Mouse (Mus musculus) lung, adult 2 months (tissue): Measurements from ENCODE around the gene Gp1bb. TPM values are rescaled to one million over a fixed set of nuclear protein-coding genes. Genes with fewer than 3 reads are reported as not detected.

Experiments
- DNase-seq: peaks from one replicate; pipeline ENCODE4 v3.0.0; 2022
- H3K4me1 ChIP-seq: fragments of 200-500 bp; 2 replicates; pipeline ENCODE4 v1.6.1; 2011; ENCODE audit warnings: low read length; ENCODE audit not compliant: control insufficient read depth, insufficient read depth
- H3K4me3 ChIP-seq: fragments of 200-500 bp; replicated peaks from 2 replicates; pipeline ENCODE3; 2011; ENCODE audit warnings: low read depth, mild to moderate bottlenecking, control low read depth, low read length; ENCODE audit errors: extremely low read depth
- CTCF ChIP-seq: fragments of 200-500 bp; IDR thresholded peaks from 2 replicates; pipeline ENCODE4 v1.5.1; 2011; ENCODE audit warnings: mild to moderate bottlenecking, low read length, control low read depth; ENCODE audit not compliant: insufficient read depth
- POLR2A ChIP-seq: fragments of 200-500 bp; IDR thresholded peaks from 2 replicates; pipeline ENCODE4 v1.6.1; 2011; ENCODE audit warnings: low read depth, mild to moderate bottlenecking, control low read depth, low read length, borderline replicate concordance; ENCODE audit errors: extremely low read depth
- WGBS: fragments of 180-500 bp; shearing (Covaris S2); methylation state at CpG from one replicate; pipeline ENCODE4 v1.1.7; 2018; 5-methylcytosine and 5-hydroxymethylcytosine counted together
- polyA plus RNA-seq: library from polyadenylated mRNA; depleted of rRNA; stranded (reverse); fragments of >200 nt; gene quantifications from 2 replicates; pipeline ENCODE4 v1.2.3, GENCODE M21; 2012; rRNA removed

Gp1bb gene
- polyA plus RNA-seq, 1 experiment, result 15.5 TPM

- 77% methylated on average over 10 of the region's 10 CpGs for WGBS
- no peak overlapping the region for H3K4me3 ChIP-seq
- H3K4me1 ChIP-seq, result peaks cover 3% of the 10 kb centered on the region
- TF ChIP-seq POLR2A (no peak), CTCF (no peak)
- no peak for DNase-seq
Observed at GRCm38 (mm10) chr16:18583673-18584357, 38.4 kb downstream of the Gp1bb start.

GRCm38 (mm10) chr16:18583169-18583568 is 39.0 kb downstream of the Gp1bb start:
- TF ChIP-seq CTCF, result no peak
- no peak for TF ChIP-seq POLR2A
- H3K4me1 ChIP-seq, result peaks cover 3% of the 10 kb centered on the region
- no peak overlapping the region for H3K4me3 ChIP-seq
- DNase-seq, result no peak
- 78% methylated on average over 10 of the region's 10 CpGs for WGBS

GRCm38 (mm10) chr16:18582426-18583148 is 39.6 kb downstream of the Gp1bb start:
- WGBS, result 10% methylated on average over 67 of the region's 67 CpGs
- no peak overlapping the region for H3K4me3 ChIP-seq
- H3K4me1 ChIP-seq, result peaks cover 3% of the 10 kb centered on the region
- TF ChIP-seq POLR2A (no peak), CTCF (no peak)
- no peak for DNase-seq

GRCm38 (mm10) chr16:18581623-18582205 is 40.5 kb downstream of the Gp1bb start:
- WGBS, result 6% methylated on average over 57 of the region's 66 CpGs
- Histone ChIP-seq H3K4me3 (peak overlapping the region; percentile 34), H3K4me1 (peaks cover 3% of the 10 kb centered on the region)
- TF ChIP-seq CTCF (no peak), POLR2A (no peak)
- DNase-seq, result no peak

- H3K4me1 ChIP-seq, result peaks cover 3% of the 10 kb centered on the region
- peak overlapping the region; percentile 34 for H3K4me3 ChIP-seq
- no peak for DNase-seq
- WGBS, result 18% methylated on average over 21 of the region's 21 CpGs
- TF ChIP-seq CTCF, result no peak
- no peak for TF ChIP-seq POLR2A
Observed at GRCm38 (mm10) chr16:18581050-18581622, 41.1 kb downstream of the Gp1bb start.

- Histone ChIP-seq H3K4me3 (no peak overlapping the region), H3K4me1 (peaks cover 3% of the 10 kb centered on the region)
- DNase-seq, result no peak
- 57% methylated on average over 2 of the region's 2 CpGs for WGBS
- TF ChIP-seq POLR2A, result no peak
- TF ChIP-seq CTCF, result no peak
Observed at GRCm38 (mm10) chr16:18580389-18580788, 41.8 kb downstream of the Gp1bb start.

- TF ChIP-seq POLR2A (no peak), CTCF (no peak)
- Histone ChIP-seq H3K4me3 (no peak overlapping the region), H3K4me1 (peaks cover 3% of the 10 kb centered on the region)
- DNase-seq, result no peak
- 67% methylated on average over 5 of the region's 5 CpGs for WGBS
Observed at GRCm38 (mm10) chr16:18577599-18578160, 44.5 kb downstream of the Gp1bb start.

GRCm38 (mm10) chr16:18577071-18577470 is 45.1 kb downstream of the Gp1bb start:
- TF ChIP-seq CTCF, result no peak
- TF ChIP-seq POLR2A, result no peak
- Histone ChIP-seq H3K4me1 (peaks cover 3% of the 10 kb centered on the region), H3K4me3 (no peak overlapping the region)
- DNase-seq, result no peak
- WGBS, result 49% methylated on average over 3 of the region's 3 CpGs

GRCm38 (mm10) chr16:18574196-18574595 is 48.0 kb downstream of the Gp1bb start:
- Histone ChIP-seq H3K4me3 (no peak overlapping the region), H3K4me1 (no peaks in the 10 kb centered on the region)
- TF ChIP-seq POLR2A (no peak), CTCF (no peak)
- DNase-seq, result no peak
- WGBS, result 60% methylated on average over 8 of the region's 8 CpGs

Other genes starting within 250 kb of the Gp1bb start
- gene Txnrd2, start 196.0 kb downstream of the Gp1bb start, polyA plus RNA-seq, result 11.7 and 19.4 TPM in 2 replicates
- gene Comt, start 195.6 kb downstream of the Gp1bb start, polyA plus RNA-seq, result 159 and 171 TPM in 2 replicates
- gene Gnb1l, start 123.7 kb downstream of the Gp1bb start, polyA plus RNA-seq, result 9.4 and 11.3 TPM in 2 replicates
- gene Rtl10, start 123.5 kb downstream of the Gp1bb start, polyA plus RNA-seq, result 5.9 and 6.5 TPM in 2 replicates
- 32.5 and 38.4 TPM in 2 replicates for gene Tbx1, start 31.7 kb downstream of the Gp1bb start, polyA plus RNA-seq
- 3.6 and 9.4 TPM in 2 replicates for gene Gm49601, start 4.0 kb upstream of the Gp1bb start, polyA plus RNA-seq
- 9.0 and 22.0 TPM in 2 replicates for gene Sept5, start 7.6 kb upstream of the Gp1bb start, polyA plus RNA-seq
- 753 and 874 TPM in 2 replicates for gene Cldn5, start 154.4 kb upstream of the Gp1bb start, polyA plus RNA-seq
- gene Ufd1, start 189.4 kb upstream of the Gp1bb start, polyA plus RNA-seq, result 23.1 and 39.3 TPM in 2 replicates
- 3.3 and 3.5 TPM in 2 replicates for gene Cdc45, start 189.6 kb upstream of the Gp1bb start, polyA plus RNA-seq
- 37.4 and 46.3 TPM in 2 replicates for gene 2510002D24Rik, start 214.2 kb upstream of the Gp1bb start, polyA plus RNA-seq
- 1.8 and 4.4 TPM in 2 replicates for gene Gm28539, start 214.2 kb upstream of the Gp1bb start, polyA plus RNA-seq